Mouse (Mus musculus): ENCODE results near the gene Oser1. TPM values are rescaled to one million over a fixed set of nuclear protein-coding genes. Genes with fewer than 3 reads are reported as not detected.

Oser1 gene
- total and polyA plus RNA-seq, 3 experiments: 29.0 to 44.9 (median 38.1) TPM

DNA sequence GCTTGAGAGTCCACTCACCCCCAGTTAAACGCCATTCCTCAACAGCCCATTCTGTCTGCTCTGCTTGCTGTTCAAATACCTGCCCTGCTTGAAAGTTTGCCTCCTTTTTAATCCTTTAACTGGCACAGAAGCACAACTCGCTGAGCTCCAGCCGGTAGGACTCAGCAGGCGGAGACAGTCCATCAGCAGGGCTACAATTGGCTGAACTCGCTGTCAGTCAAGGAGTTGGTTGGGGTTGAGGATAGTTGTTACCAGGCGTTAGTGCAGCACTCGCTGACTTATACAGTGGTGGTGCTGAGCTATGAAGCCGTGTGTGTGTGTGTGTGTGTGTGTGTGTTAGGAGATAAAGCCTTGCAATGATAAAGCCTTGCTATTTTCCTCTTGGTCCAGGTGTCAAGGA lies 36.1 kb upstream of the Oser1 start:
- no peaks in the 10 kb centered on the region for H3K79me2 ChIP-seq (replicated peaks; ENCODE audit: control insufficient read depth, extremely low read depth, insufficient read depth, poor library complexity, severe bottlenecking)
- no peaks in the 10 kb centered on the region for H3K9me3 ChIP-seq (replicated peaks; ENCODE audit: low read length)
- no peak for DNase-seq (ENCODE audit: extremely low read depth)
- no peak overlapping the region for H3K9ac ChIP-seq (ENCODE audit: insufficient read depth, low read depth)
- dilution Hi-C loops (cut with MboI; ENCODE audit: extremely low pct_ligation_motif_present, extremely low pct_unique_long_range_greater_than_20kb, low sequenced_read_pairs) (no loop called here), in situ Hi-C loops (cut with MboI; ENCODE audit: low pct_ligation_motif_present, low pct_unique_long_range_greater_than_20kb, low sequenced_read_pairs) (no loop called here)
- peaks cover 0 to 4% of the 10 kb centered on the region in 2 experiments for H3K36me3 ChIP-seq (replicated peaks in 1 of 2; ENCODE audit: control insufficient read depth in 1 of 2, insufficient read depth in 1 of 2, low read length in 1 of 2)
- no peaks in the 10 kb centered on the region for H3K4me1 ChIP-seq (ENCODE audit: control insufficient read depth in 1 of 2, insufficient read depth in 2 of 2)
- H3K4me3 ChIP-seq (replicated peaks in 1 of 3; ENCODE audit: low read depth in 2 of 3, low read length in 2 of 3, poor library complexity in 1 of 3): no peak overlapping the region
- TF ChIP-seq E2F4 (IDR thresholded peaks at IDR 0.05; ENCODE audit: insufficient replicate concordance, low read depth, low read length) (no peak), ZKSCAN1 (IDR thresholded peaks at IDR 0.05; ENCODE audit: borderline replicate concordance, low read depth, low read length) (no peak), ELF1 (IDR thresholded peaks at IDR 0.05; ENCODE audit: low read depth, low read length) (no peak), USF2 (conservative IDR thresholded peaks at IDR 0.05; ENCODE audit: low read depth, low read length) (no peak), MYC (IDR thresholded peaks at IDR 0.05; ENCODE audit: low read depth, low read length) (no peak), ETS1 (conservative IDR thresholded peaks at IDR 0.05; ENCODE audit: low read depth, low read length) (no peak), NRF1 (IDR thresholded peaks at IDR 0.05; ENCODE audit: low read depth, low read length) (no peak), HCFC1 (IDR thresholded peaks at IDR 0.05; ENCODE audit: low read depth, low read length) (no peak), MAFK (IDR thresholded peaks at IDR 0.05; ENCODE audit: insufficient replicate concordance, low read length) (no peak)
- H3K4me2 ChIP-seq (ENCODE audit: insufficient read depth, low read depth, poor library complexity, severe bottlenecking): no peak overlapping the region
- no peak overlapping the region for H3K27ac ChIP-seq (ENCODE audit: insufficient read depth, low read depth)
- H3K27me3 ChIP-seq (replicated peaks): peaks cover 37% of the 10 kb centered on the region

DNA sequence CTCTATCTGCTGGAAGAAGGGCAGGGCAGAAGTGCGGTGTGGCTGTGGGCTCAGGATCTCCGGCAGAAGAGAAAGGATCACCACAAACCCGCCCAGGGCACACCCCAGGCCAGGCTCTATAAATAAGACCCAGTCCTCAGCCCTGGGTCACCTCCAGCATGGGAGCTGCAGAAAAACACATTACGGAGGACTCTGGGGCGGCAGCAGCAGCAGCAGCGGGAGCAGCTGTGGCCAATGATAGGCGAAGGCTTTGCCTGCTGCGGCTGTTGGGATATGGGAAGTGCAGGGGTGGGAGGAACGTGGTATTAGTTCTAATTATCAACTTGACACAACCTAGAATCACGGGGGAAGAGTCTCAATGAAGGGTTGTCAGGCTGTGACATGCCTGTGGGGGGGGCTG lies 34.9 kb upstream of the Oser1 start:
- H3K9me3 ChIP-seq (replicated peaks; ENCODE audit: low read length): no peaks in the 10 kb centered on the region
- dilution Hi-C loops (cut with MboI; ENCODE audit: extremely low pct_ligation_motif_present, extremely low pct_unique_long_range_greater_than_20kb, low sequenced_read_pairs) (no loop called here), in situ Hi-C loops (cut with MboI; ENCODE audit: low pct_ligation_motif_present, low pct_unique_long_range_greater_than_20kb, low sequenced_read_pairs) (no loop called here)
- no peaks in the 10 kb centered on the region for H3K79me2 ChIP-seq (replicated peaks; ENCODE audit: control insufficient read depth, extremely low read depth, insufficient read depth, poor library complexity, severe bottlenecking)
- H3K27me3 ChIP-seq (replicated peaks): peaks cover 48% of the 10 kb centered on the region
- no peak overlapping the region for H3K4me3 ChIP-seq (replicated peaks in 1 of 3; ENCODE audit: low read depth in 2 of 3, low read length in 2 of 3, poor library complexity in 1 of 3)
- no peak overlapping the region for H3K9ac ChIP-seq (ENCODE audit: insufficient read depth, low read depth)
- H3K4me2 ChIP-seq (ENCODE audit: insufficient read depth, low read depth, poor library complexity, severe bottlenecking): no peak overlapping the region
- TF ChIP-seq E2F4 (IDR thresholded peaks at IDR 0.05; ENCODE audit: insufficient replicate concordance, low read depth, low read length): no peak
- no peak for TF ChIP-seq ZNF384 (IDR thresholded peaks at IDR 0.05; ENCODE audit: low read depth, low read length)
- no peak for DNase-seq (ENCODE audit: extremely low read depth)
- no peak overlapping the region for H3K27ac ChIP-seq (ENCODE audit: insufficient read depth, low read depth)
- H3K4me1 ChIP-seq (ENCODE audit: control insufficient read depth in 1 of 2, insufficient read depth in 2 of 2): no peaks in the 10 kb centered on the region
- H3K36me3 ChIP-seq (replicated peaks in 1 of 2; ENCODE audit: control insufficient read depth in 1 of 2, insufficient read depth in 1 of 2, low read length in 1 of 2): no peaks in the 10 kb centered on the region

DNA sequence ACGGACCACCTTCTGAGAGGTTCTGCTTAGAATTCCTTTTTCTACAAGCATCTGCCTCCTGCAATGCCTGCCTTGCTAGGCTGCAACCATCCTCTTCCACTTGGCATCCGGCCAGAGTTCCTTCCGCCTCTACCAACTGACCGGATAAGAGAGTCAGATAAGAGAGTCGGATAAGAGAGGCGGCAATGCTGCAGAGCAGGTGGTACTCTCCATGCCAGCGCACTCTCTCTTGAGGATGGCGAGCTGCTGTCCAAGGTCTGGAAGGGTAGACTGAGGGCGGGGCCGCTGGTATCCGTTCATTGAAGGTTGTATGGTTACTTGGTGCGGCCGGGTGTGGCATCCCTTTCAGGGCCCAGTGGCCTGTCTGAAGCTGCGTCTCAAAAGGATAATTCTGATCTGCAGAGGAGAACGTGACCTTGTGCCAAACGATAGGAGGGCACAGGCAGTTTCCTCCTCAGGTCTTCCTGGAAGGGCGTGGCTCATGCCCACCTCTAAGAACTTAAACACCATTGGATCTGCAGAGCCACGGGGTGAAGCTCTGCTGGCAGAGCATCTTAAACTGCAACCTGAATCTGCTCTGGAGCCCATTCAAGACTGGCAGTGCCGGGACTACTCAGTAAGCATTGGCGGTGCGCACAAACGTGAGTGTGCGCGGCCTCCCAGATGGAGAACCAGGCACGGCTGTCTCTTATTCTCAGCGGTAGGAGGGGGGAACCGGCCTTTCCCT lies 34.2 kb upstream of the Oser1 start:
- in situ Hi-C loops (cut with MboI; ENCODE audit: low pct_ligation_motif_present, low pct_unique_long_range_greater_than_20kb, low sequenced_read_pairs): no loop called here
- no peak for DNase-seq (ENCODE audit: extremely low read depth)
- Histone ChIP-seq H3K4me2 (ENCODE audit: insufficient read depth, low read depth, poor library complexity, severe bottlenecking) (no peak overlapping the region), H3K9me3 (replicated peaks; ENCODE audit: low read length) (no peaks in the 10 kb centered on the region), H3K9ac (ENCODE audit: insufficient read depth, low read depth) (no peak overlapping the region), H3K4me1 (ENCODE audit: control insufficient read depth in 1 of 2, insufficient read depth in 2 of 2) (no peaks in the 10 kb centered on the region), H3K79me2 (replicated peaks; ENCODE audit: control insufficient read depth, extremely low read depth, insufficient read depth, poor library complexity, severe bottlenecking) (no peaks in the 10 kb centered on the region), H3K27ac (ENCODE audit: insufficient read depth, low read depth) (no peak overlapping the region), H3K4me3 (replicated peaks in 1 of 3; ENCODE audit: low read depth in 2 of 3, low read length in 2 of 3, poor library complexity in 1 of 3) (no peak overlapping the region), H3K27me3 (replicated peaks) (peaks cover 55% of the 10 kb centered on the region), H3K36me3 (replicated peaks in 1 of 2; ENCODE audit: control insufficient read depth in 1 of 2, insufficient read depth in 1 of 2, low read length in 1 of 2) (no peaks in the 10 kb centered on the region)
- no peak for TF ChIP-seq ZC3H11A (IDR thresholded peaks at IDR 0.05; ENCODE audit: low read depth, low read length)
- TF ChIP-seq KAT2A (IDR thresholded peaks at IDR 0.05; ENCODE audit: insufficient replicate concordance, low read length): no peak
- no peak for TF ChIP-seq ZMIZ1 (IDR thresholded peaks at IDR 0.05; ENCODE audit: low read depth, low read length)
- TF ChIP-seq MAFK (IDR thresholded peaks at IDR 0.05; ENCODE audit: insufficient replicate concordance, low read length): no peak
- dilution Hi-C loops (cut with MboI; ENCODE audit: extremely low pct_ligation_motif_present, extremely low pct_unique_long_range_greater_than_20kb, low sequenced_read_pairs): no loop called here

Data from CH12.LX (cell line).